Mouse (Mus musculus) stomach, embryonic 16.5 days (tissue): ENCODE results near the gene Il23a. TPM values are rescaled to one million over a fixed set of nuclear protein-coding genes. Genes with fewer than 3 reads are reported as not detected.
"Not testable (repeated sequence)": the region's sequence is repeated elsewhere in the genome, so short reads cannot be mapped to it uniquely, and the experiment has no call there.

Source experiments
- ATAC-seq: fragments of 200-750 bp; cut with Nextera tagmentation; 2 replicates; pipeline ENCODE4 v1.8.0; 2017; ENCODE audit warnings: moderate number of reproducible peaks, moderate TSS enrichment; ENCODE audit not compliant: insufficient read depth, low FRiP score
- H3K27ac ChIP-seq: fragments of 300-500 bp; sonication (generic); 2 replicates; pipeline ENCODE4 v1.5.1; 2014; ENCODE audit warnings: low read length
- H3K27me3 ChIP-seq: fragments of 300-500 bp; sonication (generic); 2 replicates; pipeline ENCODE4 v1.6.1; 2014; ENCODE audit warnings: low read length, control low read depth, mixed read lengths; ENCODE audit not compliant: control insufficient read depth, insufficient read depth
- H3K36me3 ChIP-seq: fragments of 300-500 bp; sonication (generic); 2 replicates; pipeline ENCODE4 v1.6.1; 2014; ENCODE audit warnings: low read length; ENCODE audit not compliant: control insufficient read depth, insufficient read depth
- H3K4me1 ChIP-seq: fragments of 300-500 bp; sonication (generic); 2 replicates; pipeline ENCODE4 v1.6.1; 2014; ENCODE audit warnings: low read length, control low read depth, mixed read lengths; ENCODE audit not compliant: control insufficient read depth, insufficient read depth
- H3K4me2 ChIP-seq: fragments of 300-500 bp; sonication (generic); 2 replicates; pipeline ENCODE4 v1.6.1; 2014; ENCODE audit warnings: low read depth, low read length, mixed read lengths
- H3K4me3 ChIP-seq: fragments of 300-500 bp; sonication (generic); replicated peaks from 2 replicates; pipeline ENCODE4 v1.5.1; 2014; ENCODE audit warnings: mild to moderate bottlenecking, low read length
- H3K9ac ChIP-seq: fragments of 300-500 bp; sonication (generic); 2 replicates; pipeline ENCODE4 v1.6.1; 2014; ENCODE audit warnings: low read length
- H3K9me3 ChIP-seq: fragments of 300-500 bp; sonication (generic); replicated peaks from 2 replicates; pipeline ENCODE4 v1.6.1; 2016; ENCODE audit warnings: low read length, control low read depth; ENCODE audit not compliant: control insufficient read depth
- WGBS: fragments of 180-500 bp; shearing (Covaris S2); extraction: QIAGEN DNeasy Blood & Tissue Kit; methylation state at CpG from one replicate; pipeline ENCODE4 v1.1.7; 2014; 5-methylcytosine and 5-hydroxymethylcytosine counted together
- polyA plus RNA-seq: library from polyadenylated mRNA; unstranded; fragments of >200 nt; fragmentation: Nextera tagmentation; extraction: Ambion mirVana; gene quantifications from 2 replicates; pipeline ENCODE4 v1.2.1, GENCODE M21; 2015

Il23a gene
- polyA plus RNA-seq, 1 experiment from 2014 or later = 0.57 TPM

- H3K27ac ChIP-seq, H3K9ac ChIP-seq, H3K9me3 ChIP-seq, H3K4me3 ChIP-seq, H3K4me1 ChIP-seq, ATAC-seq, H3K27me3 ChIP-seq, H3K4me2 ChIP-seq: not testable (repeated sequence)
- WGBS = 96% methylated on average over 1 of the region's 1 CpGs
- H3K36me3 ChIP-seq = peaks cover 13% of the 10 kb centered on the region
These were observed 23.2 kb downstream of the Il23a start for GRCm38 (mm10) chr10:128275374-128275773.

GRCm38 (mm10) chr10:128272819-128273439 is 25.6 kb downstream of the Il23a start:
- not testable (repeated sequence) for H3K36me3 ChIP-seq, H3K4me1 ChIP-seq, H3K9ac ChIP-seq, H3K4me3 ChIP-seq, H3K9me3 ChIP-seq, ATAC-seq, H3K27ac ChIP-seq, H3K4me2 ChIP-seq, H3K27me3 ChIP-seq
- WGBS = 90% methylated on average over 4 of the region's 7 CpGs

- no peak overlapping the region for H3K4me3 ChIP-seq
- no peaks in the 10 kb centered on the region for H3K9me3 ChIP-seq
- no peak overlapping the region for H3K27ac ChIP-seq
- H3K27me3 ChIP-seq = no peaks in the 10 kb centered on the region
- no peak for ATAC-seq
- H3K4me1 ChIP-seq = no peaks in the 10 kb centered on the region
- H3K4me2 ChIP-seq = no peak overlapping the region
- H3K36me3 ChIP-seq = no peaks in the 10 kb centered on the region
- H3K9ac ChIP-seq = no peak overlapping the region
- WGBS = 59% methylated on average over 2 of the region's 2 CpGs
These were observed 26.7 kb downstream of the Il23a start for GRCm38 (mm10) chr10:128271883-128272282.

GRCm38 (mm10) chr10:128270866-128271265 is 27.7 kb downstream of the Il23a start:
- H3K36me3 ChIP-seq = no peaks in the 10 kb centered on the region
- ATAC-seq = no peak
- H3K9me3 ChIP-seq = no peaks in the 10 kb centered on the region
- H3K9ac ChIP-seq = peak overlapping the region; percentile 89
- no peaks in the 10 kb centered on the region for H3K4me1 ChIP-seq
- peak overlapping the region; percentile 66 for H3K27ac ChIP-seq
- peak overlapping the region; percentile 73 for H3K4me2 ChIP-seq
- H3K27me3 ChIP-seq = no peaks in the 10 kb centered on the region
- WGBS = 40% methylated on average over 7 of the region's 7 CpGs
- H3K4me3 ChIP-seq = peak overlapping the region; percentile 95

GRCm38 (mm10) chr10:128270287-128270841 is 28.2 kb downstream of the Il23a start, which contains the start of gene Stat2:
Gene Stat2, plus strand, starts transcription at chr10:128270559.
- peak within 1 kb of the TSS; percentile 89 for H3K9ac ChIP-seq
- H3K9me3 ChIP-seq = no peaks in the 10 kb centered on the region
- no peaks in the 10 kb centered on the region for H3K36me3 ChIP-seq
- H3K4me2 ChIP-seq = peak within 1 kb of the TSS; percentile 79
- no peaks in the 10 kb centered on the region for H3K27me3 ChIP-seq
- no peaks in the 10 kb centered on the region for H3K4me1 ChIP-seq
- H3K4me3 ChIP-seq = peak within 1 kb of the TSS; percentile 95
- WGBS = under 1% methylated on average over 43 of the region's 43 CpGs
- peak; percentile 99 for ATAC-seq
- H3K27ac ChIP-seq = peak within 1 kb of the TSS; percentile 66

GRCm38 (mm10) chr10:128269206-128269910 is 29.2 kb downstream of the Il23a start:
- no peak overlapping the region for H3K4me3 ChIP-seq
- no peaks in the 10 kb centered on the region for H3K9me3 ChIP-seq
- H3K27ac ChIP-seq = no peak overlapping the region
- H3K36me3 ChIP-seq = no peaks in the 10 kb centered on the region
- WGBS = 88% methylated on average over 16 of the region's 16 CpGs
- no peak for ATAC-seq
- no peak overlapping the region; the same call in 1 of the 2 replicates for H3K9ac ChIP-seq
- peak overlapping the region; percentile 79; the same call in 1 of the 2 replicates for H3K4me2 ChIP-seq
- no peaks in the 10 kb centered on the region for H3K4me1 ChIP-seq
- no peaks in the 10 kb centered on the region for H3K27me3 ChIP-seq

GRCm38 (mm10) chr10:128268371-128268770 is 30.2 kb downstream of the Il23a start, which contains the start of gene Apof:
Gene Apof, plus strand, starts transcription at chr10:128268671.
- Histone ChIP-seq H3K27ac (no peak within 1 kb of the TSS), H3K36me3 (no peaks in the 10 kb centered on the region), H3K9me3 (no peaks in the 10 kb centered on the region), H3K4me2 (no peak within 1 kb of the TSS), H3K9ac (no peak within 1 kb of the TSS; the same call in 1 of the 2 replicates), H3K27me3 (no peaks in the 10 kb centered on the region), H3K4me3 (no peak within 1 kb of the TSS), H3K4me1 (no peaks in the 10 kb centered on the region)
- no peak for ATAC-seq
- 69% methylated on average over 6 of the region's 6 CpGs for WGBS

- 73% methylated on average over 6 of the region's 6 CpGs for WGBS
These were observed 34.9 kb downstream of the Il23a start for GRCm38 (mm10) chr10:128263393-128264310.

More at GRCm38 (mm10) chr10:128263393-128264310, 34.9 kb downstream of the Il23a start:
- H3K27ac ChIP-seq = no peak overlapping the region
- no peak overlapping the region for H3K4me3 ChIP-seq
- H3K9me3 ChIP-seq = no peaks in the 10 kb centered on the region
- H3K9ac ChIP-seq = no peak overlapping the region
- H3K4me2 ChIP-seq = no peak overlapping the region
- no peaks in the 10 kb centered on the region for H3K36me3 ChIP-seq
- H3K4me1 ChIP-seq = no peaks in the 10 kb centered on the region
- ATAC-seq = no peak
- no peaks in the 10 kb centered on the region for H3K27me3 ChIP-seq
